Mouse (Mus musculus) heart, adult 8-10 months (tissue): ENCODE measurements around the gene Lrrc66. TPM values are rescaled to one million over a fixed set of nuclear protein-coding genes. Genes with fewer than 3 reads are reported as not detected.
"Not testable (repeated sequence)": the region's sequence is repeated elsewhere in the genome, so short reads cannot be mapped to it uniquely, and the experiment has no call there.

ENCODE experiments used
- DNase-seq: peaks from one replicate; pipeline ENCODE4 v3.0.0; 2022; ENCODE audit warnings: low spot score
- total RNA-seq, 4 experiments: library from RNA; stranded (reverse); gene quantifications; 2 replicates each; pipeline ENCODE4 v1.2.4; 2022

Gene Lrrc66
- total RNA-seq, 4 experiments from 2014 or later: 0.12 TPM; not detected in 3

- DNase-seq: no peak
These were observed 19.0 kb downstream of the Lrrc66 start for GRCm38 (mm10) chr5:73613296-73613695.

GRCm38 (mm10) chr5:73611071-73611470 is 21.3 kb downstream of the Lrrc66 start:
- no peak for DNase-seq

GRCm38 (mm10) chr5:73604964-73605363 is 27.4 kb downstream of the Lrrc66 start:
- DNase-seq: no peak

GRCm38 (mm10) chr5:73604542-73604941 is 27.8 kb downstream of the Lrrc66 start:
- DNase-seq: no peak

GRCm38 (mm10) chr5:73602865-73603264 is 29.5 kb downstream of the Lrrc66 start:
- no peak for DNase-seq

GRCm38 (mm10) chr5:73601361-73601763 is 31.0 kb downstream of the Lrrc66 start:
- no peak for DNase-seq

- no peak for DNase-seq
These were observed 32.3 kb downstream of the Lrrc66 start for GRCm38 (mm10) chr5:73599991-73600390.

- DNase-seq: no peak
These were observed 33.2 kb downstream of the Lrrc66 start for GRCm38 (mm10) chr5:73598943-73599695.

GRCm38 (mm10) chr5:73587119-73587518 is 45.2 kb downstream of the Lrrc66 start:
- DNase-seq: no peak

GRCm38 (mm10) chr5:73586597-73586996 is 45.7 kb downstream of the Lrrc66 start:
- no peak for DNase-seq

GRCm38 (mm10) chr5:73585212-73586115 is 46.9 kb downstream of the Lrrc66 start:
- DNase-seq: no peak

- DNase-seq: not testable (repeated sequence)
These were observed 48.3 kb downstream of the Lrrc66 start for GRCm38 (mm10) chr5:73584011-73584410.

GRCm38 (mm10) chr5:73578131-73578530 is 54.2 kb downstream of the Lrrc66 start:
- no peak for DNase-seq

- no peak for DNase-seq
These were observed 55.6 kb downstream of the Lrrc66 start for GRCm38 (mm10) chr5:73576708-73577107.

- no peak for DNase-seq
These were observed 57.7 kb downstream of the Lrrc66 start for GRCm38 (mm10) chr5:73574616-73575015.

GRCm38 (mm10) chr5:73573789-73574188 is 58.5 kb downstream of the Lrrc66 start:
- peak; percentile 11 for DNase-seq

- DNase-seq: no peak
These were observed 59.5 kb downstream of the Lrrc66 start for GRCm38 (mm10) chr5:73572846-73573245.

GRCm38 (mm10) chr5:73571395-73572156 is 60.8 kb downstream of the Lrrc66 start:
- DNase-seq: no peak

- no peak for DNase-seq
These were observed 63.1 kb downstream of the Lrrc66 start for GRCm38 (mm10) chr5:73569181-73569580.

GRCm38 (mm10) chr5:73566892-73567291 is 65.4 kb downstream of the Lrrc66 start:
- DNase-seq: no peak

- DNase-seq: no peak
These were observed 66.2 kb downstream of the Lrrc66 start for GRCm38 (mm10) chr5:73566119-73566518.

GRCm38 (mm10) chr5:73564038-73564437 is 68.3 kb downstream of the Lrrc66 start:
- no peak for DNase-seq
